Mouse (Mus musculus): ENCODE measurements around the gene Gm11639.

- TF ChIP-seq GATA1 (IDR thresholded peaks at IDR 0.05; ENCODE audit: borderline replicate concordance, low read length) (no peak), FLI1 (IDR thresholded peaks at IDR 0.05; ENCODE audit: low read length) (no peak)
Observed at GRCm38 (mm10) chr11:105126520-105127029, 441.1 kb downstream of the Gm11639 start.

Measured in megakaryocyte, embryonic 14.5 days (primary cell).